Mouse (Mus musculus): ENCODE results near the gene Olfr1049. TPM values are rescaled to one million over a fixed set of nuclear protein-coding genes. Genes with fewer than 3 reads are reported as not detected.

Olfr1049 gene
- not detected in 2 replicates for polyA plus RNA-seq (2021; fragmentation: Nextera tagmentation)
- long read RNA-seq, experiment 1 = 0 reads
- long read RNA-seq, experiment 2 = 0 reads

DNA sequence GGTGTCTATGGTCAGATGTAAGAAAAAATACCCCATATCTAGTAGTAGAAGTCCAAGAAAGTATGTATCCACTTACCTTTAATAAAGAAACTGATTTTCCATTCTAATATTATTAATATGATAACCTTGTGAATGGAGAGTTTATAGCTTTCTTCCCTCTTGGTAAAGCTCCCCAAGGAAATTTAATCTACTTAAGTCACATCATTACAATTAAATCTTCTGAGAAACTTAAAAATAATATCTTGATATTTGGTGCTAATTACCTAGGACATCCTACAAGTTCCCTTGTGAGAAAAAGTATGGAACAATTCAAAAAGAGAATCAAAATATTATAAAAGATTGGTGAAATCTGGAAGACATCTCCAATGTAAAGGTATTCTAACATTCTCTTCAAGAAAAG lies at the start of gene Olfr1049:
TSS of gene Olfr1049 (minus strand) at position 101 of the 400 bp plus-strand sequence.

DNA sequence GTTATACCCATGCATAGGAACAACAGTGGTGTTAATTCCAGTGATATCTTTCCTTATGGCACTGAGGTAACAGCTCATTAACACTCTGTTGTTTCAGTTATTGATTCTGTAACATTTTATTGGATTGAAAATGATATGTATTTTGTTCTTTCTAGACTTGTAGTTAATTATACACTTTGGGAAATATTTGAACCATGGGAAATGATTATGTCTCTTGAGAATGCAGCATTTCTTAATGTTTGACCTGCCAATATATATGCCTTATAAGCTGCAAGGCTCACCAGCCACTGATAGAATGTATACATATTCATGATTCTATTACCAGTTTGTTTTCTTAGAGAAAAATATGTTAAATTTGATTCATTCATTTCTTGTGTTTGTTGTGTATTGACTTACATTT lies 34.0 kb upstream of the Olfr1049 start, which contains the start of gene Olfr1052:
TSS of gene Olfr1052 (plus strand) at position 301 of the 400 bp plus-strand sequence.

DNA sequence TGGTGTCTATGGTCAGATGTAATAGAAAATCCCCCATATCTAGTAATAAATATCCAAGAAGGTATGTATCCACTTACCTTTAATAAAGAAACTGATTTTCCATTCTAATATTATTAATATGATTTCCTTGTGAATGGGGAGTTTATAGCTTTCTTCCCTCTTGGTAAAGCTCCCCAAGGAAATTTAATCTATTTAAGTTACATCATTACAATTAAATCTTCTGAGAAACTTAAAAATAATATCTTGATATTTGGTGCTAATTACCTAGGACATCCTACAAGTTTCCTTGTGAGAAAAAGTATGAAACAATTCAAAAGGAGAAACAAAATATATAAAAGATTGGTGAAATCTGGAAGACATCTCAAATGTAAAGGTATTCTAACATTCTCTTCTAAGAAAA lies 20.9 kb upstream of the Olfr1049 start, which contains the start of gene Olfr1051:
TSS of gene Olfr1051 (minus strand) at position 101 of the 400 bp plus-strand sequence.

DNA sequence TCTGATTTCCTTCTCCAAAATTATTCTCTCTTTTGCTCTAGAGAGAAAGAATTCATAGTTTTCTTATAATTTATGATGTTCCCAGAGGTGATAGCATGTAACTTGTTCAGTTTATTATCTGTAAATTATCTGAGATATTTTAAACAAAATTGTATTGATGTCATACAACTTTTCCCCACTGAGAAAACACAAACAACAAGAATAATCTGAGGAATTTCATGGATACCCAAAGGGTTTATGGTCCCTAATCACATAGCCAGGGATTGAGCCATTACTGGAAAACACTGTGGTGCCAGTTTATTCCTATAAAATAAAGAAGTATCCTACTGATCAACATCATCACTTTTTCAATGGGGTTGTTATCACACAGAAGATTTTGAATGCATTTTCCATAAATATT lies 17.9 kb downstream of the Olfr1049 start, which contains the start of gene Olfr1048:
TSS of gene Olfr1048 (minus strand) at position 101 of the 400 bp plus-strand sequence.

DNA sequence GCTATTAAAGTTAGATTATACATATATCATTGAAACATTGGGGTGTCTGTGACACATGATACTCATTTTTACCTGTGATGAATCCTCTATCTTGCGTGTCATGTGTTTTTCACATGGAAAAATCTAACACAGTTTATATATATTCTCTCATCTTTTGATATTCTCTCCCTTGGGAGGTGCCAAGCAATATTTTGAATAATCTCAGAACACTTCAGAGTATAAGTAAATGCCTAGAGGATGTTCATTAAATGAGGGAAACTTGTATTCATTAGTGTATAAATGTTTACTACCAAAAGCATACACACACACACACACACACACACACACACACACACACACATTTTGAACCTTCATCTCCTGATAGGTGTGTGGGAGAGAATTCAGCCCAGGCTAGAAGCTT lies 26.8 kb downstream of the Olfr1049 start, which contains the start of gene Olfr1047:
TSS of gene Olfr1047 (minus strand) at position 101 of the 400 bp plus-strand sequence.

DNA sequence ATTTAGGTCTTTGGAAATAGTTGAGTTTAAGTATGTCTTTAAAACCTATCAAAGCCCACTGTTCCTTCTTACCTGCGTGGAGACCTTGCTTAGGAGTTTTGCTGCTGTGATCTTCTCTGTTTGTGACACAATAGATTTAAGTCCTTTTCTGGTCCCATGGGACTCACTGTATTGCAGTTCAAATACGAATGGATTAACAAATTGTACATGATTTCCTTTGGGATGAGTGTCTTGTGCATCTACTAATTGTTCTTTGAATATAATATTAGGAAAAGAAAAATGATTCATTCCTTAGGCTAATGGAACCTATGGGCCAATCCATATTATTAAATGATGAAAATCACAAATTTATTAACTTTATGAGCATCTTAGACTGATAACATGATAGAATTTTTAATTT lies 38.9 kb downstream of the Olfr1049 start, which contains the start of gene Olfr1046:
TSS of gene Olfr1046 (minus strand) at position 101 of the 400 bp plus-strand sequence.

Other genes starting within 250 kb of the Olfr1049 start
- not detected in 2 replicates for gene Olfr1033, start 237.7 kb downstream of the Olfr1049 start, polyA plus RNA-seq (2021; fragmentation: Nextera tagmentation)
- gene Olfr1034, start 212.5 kb downstream of the Olfr1049 start, polyA plus RNA-seq (2021; fragmentation: Nextera tagmentation) = not detected in 2 replicates
- not detected in 2 replicates for gene Olfr1036, start 184.3 kb downstream of the Olfr1049 start, polyA plus RNA-seq (2021; fragmentation: Nextera tagmentation)
- gene Olfr1037, start 170.9 kb downstream of the Olfr1049 start, polyA plus RNA-seq (2021; fragmentation: Nextera tagmentation) = not detected in 2 replicates
- not detected in 2 replicates for gene Olfr1039, start 122.4 kb downstream of the Olfr1049 start, polyA plus RNA-seq (2021; fragmentation: Nextera tagmentation)
- gene Olfr1040, start 111.6 kb downstream of the Olfr1049 start, polyA plus RNA-seq (2021; fragmentation: Nextera tagmentation) = not detected in 2 replicates
- not detected in 2 replicates for gene Olfr1042, start 96.5 kb downstream of the Olfr1049 start, polyA plus RNA-seq (2021; fragmentation: Nextera tagmentation)
- gene Olfr1043, start 90.8 kb downstream of the Olfr1049 start, polyA plus RNA-seq (2021; fragmentation: Nextera tagmentation) = not detected in 2 replicates
- gene Olfr1044, start 80.5 kb downstream of the Olfr1049 start, polyA plus RNA-seq (2021; fragmentation: Nextera tagmentation) = not detected in 2 replicates
- gene Olfr52, start 72.6 kb downstream of the Olfr1049 start, polyA plus RNA-seq (2021; fragmentation: Nextera tagmentation) = not detected in 2 replicates
- gene Olfr1045, start 55.3 kb downstream of the Olfr1049 start, polyA plus RNA-seq (2021; fragmentation: Nextera tagmentation) = not detected in 2 replicates
- gene Olfr1046, start 39.0 kb downstream of the Olfr1049 start, polyA plus RNA-seq (2021; fragmentation: Nextera tagmentation) = not detected in 2 replicates
- gene Olfr1047, start 26.9 kb downstream of the Olfr1049 start, polyA plus RNA-seq (2021; fragmentation: Nextera tagmentation) = not detected in 2 replicates
- not detected in 2 replicates for gene Olfr1048, start 18.0 kb downstream of the Olfr1049 start, polyA plus RNA-seq (2021; fragmentation: Nextera tagmentation)
- not detected in 2 replicates for gene Olfr1051, start 20.8 kb upstream of the Olfr1049 start, polyA plus RNA-seq (2021; fragmentation: Nextera tagmentation)
- not detected in 2 replicates for gene Olfr1052, start 34.1 kb upstream of the Olfr1049 start, polyA plus RNA-seq (2021; fragmentation: Nextera tagmentation)
- gene Olfr1053, start 57.0 kb upstream of the Olfr1049 start, polyA plus RNA-seq (2021; fragmentation: Nextera tagmentation) = not detected in 2 replicates
- not detected in 2 replicates for gene Olfr1054, start 77.1 kb upstream of the Olfr1049 start, polyA plus RNA-seq (2021; fragmentation: Nextera tagmentation)
- not detected in 2 replicates for gene Olfr1055, start 92.0 kb upstream of the Olfr1049 start, polyA plus RNA-seq (2021; fragmentation: Nextera tagmentation)
- gene Olfr1056, start 104.1 kb upstream of the Olfr1049 start, polyA plus RNA-seq (2021; fragmentation: Nextera tagmentation) = not detected in 2 replicates
- gene Olfr1057, start 120.1 kb upstream of the Olfr1049 start, polyA plus RNA-seq (2021; fragmentation: Nextera tagmentation) = not detected in 2 replicates
- not detected in 2 replicates for gene Olfr1058, start 130.2 kb upstream of the Olfr1049 start, polyA plus RNA-seq (2021; fragmentation: Nextera tagmentation)
- gene Olfr1061, start 155.7 kb upstream of the Olfr1049 start, polyA plus RNA-seq (2021; fragmentation: Nextera tagmentation) = not detected in 2 replicates
- not detected in 2 replicates for gene Olfr1062, start 168.4 kb upstream of the Olfr1049 start, polyA plus RNA-seq (2021; fragmentation: Nextera tagmentation)
- gene Olfr1065, start 192.3 kb upstream of the Olfr1049 start, polyA plus RNA-seq (2021; fragmentation: Nextera tagmentation) = not detected in 2 replicates
- gene Olfr1066, start 197.9 kb upstream of the Olfr1049 start, polyA plus RNA-seq (2021; fragmentation: Nextera tagmentation) = not detected in 2 replicates
- not detected in 2 replicates for gene Olfr228, start 229.1 kb upstream of the Olfr1049 start, polyA plus RNA-seq (2021; fragmentation: Nextera tagmentation)

All from left cerebral cortex, adult 6 months (tissue).